Mouse (Mus musculus) cerebellum, adult 2 months (tissue): ENCODE measurements at regions not wholly inside any gene's neighbourhood (a gene's known extent, or its start where the extent isn't known, plus 50 kb on each side); places are given as distances from the start of the nearest gene placed in this dataset.
A peak's percentile ranks its signal among the peaks of the same experiment; 100 is the strongest.

Experiments
- DNase-seq, 2 experiments: peaks; one replicate each; pipeline ENCODE4 v3.0.0; 2021
- H3K27ac ChIP-seq: fragments of 200-500 bp; 2 replicates; pipeline ENCODE4 v1.5.1; 2012; ENCODE audit warnings: low read length, control low read depth, inconsistent platforms; ENCODE audit not compliant: insufficient read depth
- H3K27me3 ChIP-seq: fragments of 200-500 bp; 2 replicates; pipeline ENCODE4 v1.6.1; 2012; ENCODE audit warnings: inconsistent platforms, mild to moderate bottlenecking, low read length, moderate library complexity; ENCODE audit not compliant: control insufficient read depth, insufficient read depth
- H3K4me1 ChIP-seq: fragments of 200-500 bp; 2 replicates; pipeline ENCODE4 v1.6.1; 2011; ENCODE audit warnings: low read length; ENCODE audit not compliant: control insufficient read depth, insufficient read depth
- H3K4me3 ChIP-seq: fragments of 200-500 bp; replicated peaks from 2 replicates; pipeline ENCODE3; 2011; ENCODE audit warnings: mild to moderate bottlenecking, low read depth, low read length, control low read depth; ENCODE audit not compliant: insufficient read depth
- CTCF ChIP-seq: fragments of 200-500 bp; IDR thresholded peaks from 2 replicates; pipeline ENCODE4 v1.5.1; 2011; ENCODE audit warnings: low read depth, mild to moderate bottlenecking, control low read depth, low read length, moderate library complexity, borderline replicate concordance; ENCODE audit not compliant: insufficient read depth
- POLR2A ChIP-seq: fragments of 200-500 bp; IDR thresholded peaks from 2 replicates; pipeline ENCODE4 v1.6.1; 2011; ENCODE audit warnings: low read length, control low read depth, borderline replicate concordance; ENCODE audit not compliant: insufficient read depth
- WGBS: fragments of 180-500 bp; shearing (Covaris S2); methylation state at CpG from one replicate; pipeline ENCODE4 v1.1.7; 2018; 5-methylcytosine and 5-hydroxymethylcytosine counted together

DNA sequence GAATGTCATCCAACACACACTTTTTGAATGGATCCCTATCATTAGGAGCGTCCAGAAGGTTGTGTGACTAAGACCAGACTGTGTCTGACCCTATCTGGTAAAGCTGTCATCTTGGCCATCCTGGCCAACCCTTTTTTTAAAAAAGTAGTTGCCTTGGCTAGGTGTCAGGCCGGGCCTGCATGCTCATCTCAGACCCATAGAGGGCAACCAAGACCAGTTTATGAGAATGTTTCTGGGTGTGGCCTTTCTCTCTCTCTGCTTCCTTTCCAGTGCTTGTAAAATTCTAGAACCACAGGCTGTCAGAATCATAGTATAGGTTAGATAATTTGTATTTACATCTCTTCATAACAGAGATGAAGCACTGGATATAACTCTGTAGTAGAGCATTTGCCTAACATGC, 62.8 kb upstream of the Las1l start:
- H3K4me1 ChIP-seq: no peaks in the 10 kb centered on the region
- H3K27ac ChIP-seq: no peak overlapping the region
- H3K27me3 ChIP-seq: no peaks in the 10 kb centered on the region
- DNase-seq: peak; percentile 25 to 26
- 17% methylated on average over 2 of the region's 2 CpGs for WGBS
- TF ChIP-seq POLR2A: no peak
- TF ChIP-seq CTCF: peak; percentile 54; the same call in 1 of the 2 replicates
- no peak overlapping the region for H3K4me3 ChIP-seq

- 71% methylated on average over 3 of the region's 3 CpGs for WGBS
- no peak for DNase-seq
- Histone ChIP-seq H3K27ac (no peak overlapping the region), H3K27me3 (no peaks in the 10 kb centered on the region), H3K4me3 (no peak overlapping the region), H3K4me1 (no peaks in the 10 kb centered on the region)
- no peak for TF ChIP-seq POLR2A
- no peak for TF ChIP-seq CTCF
These were observed 63.6 kb upstream of the Las1l start for GRCm38 (mm10) chrX:96020407-96020806.

DNA sequence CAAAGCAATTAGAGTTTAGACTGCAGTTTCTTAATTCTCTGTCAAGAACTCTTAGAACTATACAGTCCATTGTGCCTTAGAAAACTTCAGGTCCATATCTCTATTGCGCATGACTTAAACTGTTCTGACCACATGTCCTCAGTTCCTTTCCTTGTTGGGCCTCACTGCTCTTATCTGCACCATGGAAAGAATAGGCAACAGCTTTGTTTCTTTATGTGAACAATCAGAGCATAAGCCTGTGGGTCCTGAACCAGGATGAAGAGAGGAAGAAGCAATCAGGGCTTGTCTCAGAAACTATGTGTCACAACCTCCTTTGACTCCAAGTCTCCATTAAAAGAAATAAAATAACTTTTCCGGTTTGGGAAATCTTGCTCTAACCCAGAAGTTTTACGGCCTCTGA, 68.6 kb upstream of the Las1l start:
- Histone ChIP-seq H3K27ac (no peak overlapping the region), H3K27me3 (no peaks in the 10 kb centered on the region), H3K4me1 (no peaks in the 10 kb centered on the region), H3K4me3 (no peak overlapping the region)
- 94% methylated on average over 3 of the region's 3 CpGs for WGBS
- no peak for DNase-seq
- TF ChIP-seq CTCF (no peak), POLR2A (no peak)

- no peaks in the 10 kb centered on the region for H3K27me3 ChIP-seq
- 80% methylated on average over 5 of the region's 5 CpGs for WGBS
These were observed 69.1 kb upstream of the Las1l start for GRCm38 (mm10) chrX:96025876-96026275.

DNA sequence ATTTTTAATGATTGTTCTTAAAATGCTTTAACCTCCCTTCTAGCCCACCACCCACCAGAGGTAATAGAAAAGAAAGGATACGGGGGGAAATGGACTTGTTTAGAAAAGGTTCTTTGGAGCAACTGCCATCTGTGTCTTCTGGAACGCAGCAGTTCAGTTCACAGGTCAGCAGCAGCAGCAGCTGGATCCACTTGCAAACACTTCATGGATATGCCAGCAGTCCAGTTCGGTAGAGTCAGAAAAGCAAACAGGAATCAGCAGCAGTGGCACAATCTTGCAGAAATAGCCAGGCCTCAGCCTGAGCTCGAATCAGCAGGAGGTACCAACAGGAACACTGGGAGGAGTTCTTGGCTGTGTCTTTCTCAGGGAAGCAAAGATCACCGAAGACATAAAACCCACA, 64.3 kb upstream of the Msn start:
- TF ChIP-seq POLR2A (no peak), CTCF (no peak)
- Histone ChIP-seq H3K27me3 (no peaks in the 10 kb centered on the region), H3K4me1 (no peaks in the 10 kb centered on the region), H3K4me3 (no peak overlapping the region), H3K27ac (no peak overlapping the region)
- no peak for DNase-seq
- 63% methylated on average over 5 of the region's 5 CpGs for WGBS

More at GRCm38 (mm10) chrX:96025876-96026275, 69.1 kb upstream of the Las1l start:
- no peak for DNase-seq
- H3K4me3 ChIP-seq: no peak overlapping the region
- no peaks in the 10 kb centered on the region for H3K4me1 ChIP-seq
- TF ChIP-seq CTCF: no peak
- TF ChIP-seq POLR2A: no peak
- no peak overlapping the region for H3K27ac ChIP-seq

GRCm38 (mm10) chrX:96035307-96035706, 60.5 kb upstream of the Msn start:
- no peak overlapping the region for H3K27ac ChIP-seq
- H3K4me3 ChIP-seq: no peak overlapping the region
- no peaks in the 10 kb centered on the region for H3K27me3 ChIP-seq
- DNase-seq: no peak
- no peaks in the 10 kb centered on the region for H3K4me1 ChIP-seq
- TF ChIP-seq POLR2A (no peak), CTCF (no peak)

DNA sequence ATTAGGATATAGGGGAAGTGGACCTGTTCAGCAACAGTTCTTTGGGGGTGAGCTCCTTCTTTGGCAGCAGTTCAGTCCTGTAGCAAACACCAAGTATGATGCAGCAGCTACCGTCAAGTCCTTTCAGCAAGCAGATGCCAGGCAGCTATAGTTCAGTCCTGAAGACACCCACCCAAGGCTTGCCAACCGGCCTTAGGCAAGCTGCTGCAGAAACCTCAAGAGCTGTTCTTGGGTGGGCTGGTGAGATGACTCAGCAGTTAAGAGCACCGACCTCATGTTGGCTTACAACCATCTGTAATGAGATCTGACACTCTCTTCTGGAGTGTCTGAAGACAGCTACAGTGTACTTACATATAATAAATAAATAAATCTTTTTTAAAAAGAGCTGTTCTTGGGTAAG, 53.6 kb upstream of the Msn start:
- no peak overlapping the region for H3K27ac ChIP-seq
- no peaks in the 10 kb centered on the region for H3K4me1 ChIP-seq
- 31% methylated on average over 3 of the region's 3 CpGs for WGBS
- TF ChIP-seq POLR2A (no peak), CTCF (no peak)
- no peak overlapping the region for H3K4me3 ChIP-seq
- no peak for DNase-seq
- H3K27me3 ChIP-seq: no peaks in the 10 kb centered on the region
